Mouse (Mus musculus): ENCODE measurements around the gene Gm9573. TPM values are rescaled to one million over a fixed set of nuclear protein-coding genes. Genes with fewer than 3 reads are reported as not detected.

Gm9573 gene
- total RNA-seq, 2 experiments from 2014 or later, result not detected

- no peak for ATAC-seq (replicated peaks; ENCODE audit: low FRiP score, poor library complexity, severe bottlenecking)
Measured at GRCm38 (mm10) chr17:35601249-35601648, 25.2 kb downstream of the Gm9573 start, which contains the start of gene Sfta2. Gene Sfta2 (plus strand): TSS chr17:35601549.

GRCm38 (mm10) chr17:35597399-35597798 is 29.0 kb downstream of the Gm9573 start:
- no peak for ATAC-seq (replicated peaks; ENCODE audit: low FRiP score, poor library complexity, severe bottlenecking)

- ATAC-seq (replicated peaks; ENCODE audit: low FRiP score, poor library complexity, severe bottlenecking), result no peak
Measured at GRCm38 (mm10) chr17:35594456-35594855, 32.0 kb downstream of the Gm9573 start.

GRCm38 (mm10) chr17:35593786-35594185 is 32.7 kb downstream of the Gm9573 start:
- no peak for ATAC-seq (replicated peaks; ENCODE audit: low FRiP score, poor library complexity, severe bottlenecking)

- no peak for ATAC-seq (replicated peaks; ENCODE audit: low FRiP score, poor library complexity, severe bottlenecking)
Measured at GRCm38 (mm10) chr17:35592131-35592530, 34.3 kb downstream of the Gm9573 start.

GRCm38 (mm10) chr17:35591731-35592130 is 34.7 kb downstream of the Gm9573 start:
- no peak for ATAC-seq (replicated peaks; ENCODE audit: low FRiP score, poor library complexity, severe bottlenecking)

GRCm38 (mm10) chr17:35591219-35591578 is 35.2 kb downstream of the Gm9573 start:
- ATAC-seq (replicated peaks; ENCODE audit: low FRiP score, poor library complexity, severe bottlenecking), result no peak

GRCm38 (mm10) chr17:35590410-35591218 is 35.8 kb downstream of the Gm9573 start:
- peak; percentile 72 for ATAC-seq (replicated peaks; ENCODE audit: low FRiP score, poor library complexity, severe bottlenecking)

GRCm38 (mm10) chr17:35588387-35588786 is 38.0 kb downstream of the Gm9573 start:
- no peak for ATAC-seq (replicated peaks; ENCODE audit: low FRiP score, poor library complexity, severe bottlenecking)

- no peak for ATAC-seq (replicated peaks; ENCODE audit: low FRiP score, poor library complexity, severe bottlenecking)
Measured at GRCm38 (mm10) chr17:35587291-35587690, 39.1 kb downstream of the Gm9573 start.

GRCm38 (mm10) chr17:35584330-35584937 is 42.0 kb downstream of the Gm9573 start:
- ATAC-seq (replicated peaks; ENCODE audit: low FRiP score, poor library complexity, severe bottlenecking), result peak; percentile 49

GRCm38 (mm10) chr17:35582900-35583299 is 43.5 kb downstream of the Gm9573 start:
- no peak; the same call in 1 of the 2 replicates for ATAC-seq (replicated peaks; ENCODE audit: low FRiP score, poor library complexity, severe bottlenecking)

- ATAC-seq (replicated peaks; ENCODE audit: low FRiP score, poor library complexity, severe bottlenecking), result peak; percentile 80
Measured at GRCm38 (mm10) chr17:35578211-35578610, 48.2 kb downstream of the Gm9573 start.

GRCm38 (mm10) chr17:35571477-35571876 is 55.0 kb downstream of the Gm9573 start:
- no peak for ATAC-seq (replicated peaks; ENCODE audit: low FRiP score, poor library complexity, severe bottlenecking)

- ATAC-seq (replicated peaks; ENCODE audit: low FRiP score, poor library complexity, severe bottlenecking), result no peak
Measured at GRCm38 (mm10) chr17:35570836-35571235, 55.6 kb downstream of the Gm9573 start.

GRCm38 (mm10) chr17:35569091-35569944 is 57.1 kb downstream of the Gm9573 start:
- no peak for ATAC-seq (replicated peaks; ENCODE audit: low FRiP score, poor library complexity, severe bottlenecking)
